Mouse (Mus musculus) neutrophil, adult 59 days (primary cell): ENCODE measurements around the gene Noa1. TPM values are rescaled to one million over a fixed set of nuclear protein-coding genes. Genes with fewer than 3 reads are reported as not detected.

ENCODE experiments used
- total RNA-seq, 2 experiments: library from RNA; stranded (reverse); gene quantifications; 1 replicate in 1 of 2; 2 replicates in 1 of 2; pipeline ENCODE4 v1.2.4; 2023

Noa1 gene
- total RNA-seq: 10 to 100 TPM in 1 of 2 experiments, 1 to 10 TPM in 1; 9.2 to 11.5 TPM

DNA sequence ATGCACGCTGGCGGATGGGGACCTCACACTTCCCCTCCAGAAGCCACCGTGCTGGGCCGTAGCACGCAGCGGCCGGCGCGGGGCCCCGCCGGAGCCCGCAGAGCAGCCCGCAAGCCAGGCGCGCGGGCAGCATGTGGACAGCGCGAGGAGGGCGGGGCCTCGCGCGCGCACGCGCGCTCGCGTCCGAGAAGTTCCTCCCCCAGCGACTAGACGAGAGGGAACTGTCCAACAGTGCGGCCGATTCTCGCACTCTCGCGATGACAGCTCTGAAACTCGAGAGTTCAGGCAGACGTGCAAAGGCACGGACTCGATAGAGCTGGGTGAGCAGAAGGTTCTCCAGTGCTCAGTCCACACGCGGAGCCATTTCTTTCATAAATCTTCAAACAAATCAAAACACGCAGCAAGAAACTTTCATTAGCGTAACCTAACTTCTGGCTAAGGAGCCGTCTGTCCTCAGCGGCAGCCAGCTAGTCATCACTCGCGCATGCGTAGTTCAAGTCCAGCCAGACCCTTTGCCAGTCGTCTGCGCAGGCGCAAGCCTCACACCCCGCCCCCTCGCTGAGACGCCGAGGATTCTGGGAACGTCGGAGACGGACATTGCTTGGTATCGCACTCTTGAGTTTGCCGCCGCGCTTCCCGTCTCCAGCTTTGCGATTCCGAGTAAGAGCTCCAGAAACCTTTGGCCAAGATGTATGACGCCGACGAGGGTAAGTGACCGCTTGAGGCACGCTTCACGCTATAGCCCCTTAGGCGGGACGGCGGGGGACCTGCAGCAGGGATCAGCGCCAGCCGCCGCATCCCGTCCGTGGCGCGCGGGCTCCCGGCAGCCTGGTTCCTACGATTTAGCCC, at the start of gene Noa1, which contains the start of gene Polr2b:
Gene Noa1 (minus strand): TSS at position 161 of the 849 bp plus-strand sequence.
Gene Polr2b (plus strand): TSS at position 224 of the 849 bp plus-strand sequence.

DNA sequence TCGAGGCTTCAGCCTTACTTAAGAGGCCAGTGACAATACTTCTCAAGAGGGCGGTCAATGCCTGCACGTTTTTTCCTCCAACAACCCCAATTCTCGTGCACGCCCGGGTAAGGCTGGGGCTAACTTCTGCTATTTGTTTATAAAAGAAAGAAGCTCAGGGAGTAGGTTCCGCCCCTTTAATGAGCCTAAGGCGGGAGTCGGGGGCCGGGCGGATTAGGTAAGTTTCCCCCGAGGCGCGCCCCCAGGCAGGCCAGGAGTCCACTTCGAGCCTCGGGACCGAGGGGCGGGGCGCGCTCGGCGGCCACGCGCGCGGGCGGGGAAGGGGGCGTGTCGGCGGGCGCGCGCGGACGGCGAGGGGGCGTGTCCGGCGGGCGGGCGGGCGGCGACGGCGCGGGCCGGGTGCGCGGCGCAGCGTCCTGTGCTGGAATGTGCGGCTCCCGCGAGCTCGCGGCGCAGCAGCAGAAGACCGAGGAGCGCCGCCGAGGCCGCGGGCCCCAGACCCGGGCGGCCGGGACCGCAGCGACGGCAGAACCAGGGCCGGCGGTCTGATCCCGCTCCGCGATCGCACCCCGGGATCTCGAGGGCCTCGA, 44.7 kb downstream of the Noa1 start, which contains the start of gene Rest:
Gene Rest (plus strand): TSS at position 411 of the 590 bp plus-strand sequence.

Other genes starting within 250 kb of the Noa1 start
- 10 to 100 TPM; 39.3 to 46.0 TPM for gene Hopx, start 195.0 kb downstream of the Noa1 start, total RNA-seq
- 10 to 100 TPM in 1 of 2 experiments, 1 to 10 TPM in 1; 6.7 to 12.5 TPM for gene Spink2, start 98.6 kb downstream of the Noa1 start, total RNA-seq
- gene Rest, start 44.6 kb downstream of the Noa1 start, total RNA-seq: 10 to 100 TPM; 22.9 to 24.9 TPM
- 10 to 100 TPM; 32.2 to 35.3 TPM for gene Polr2b, start 63 bp upstream of the Noa1 start, total RNA-seq
- 1 to 10 TPM; 1.8 to 1.9 TPM for gene Igfbp7, start 98.0 kb upstream of the Noa1 start, total RNA-seq